Mouse (Mus musculus) lung, postnatal 0 days (tissue): Measurements from ENCODE around the gene Cacna2d2. TPM values are rescaled to one million over a fixed set of nuclear protein-coding genes. Genes with fewer than 3 reads are reported as not detected.
"Not testable (repeated sequence)": the region's sequence is repeated elsewhere in the genome, so short reads cannot be mapped to it uniquely, and the experiment has no call there.

ENCODE experiments used
- ATAC-seq: fragments of 200-750 bp; cut with Nextera tagmentation; 2 replicates; pipeline ENCODE4 v1.8.0; 2017; ENCODE audit warnings: moderate library complexity
- DNase-seq: peaks from one replicate; pipeline ENCODE4 v3.0.0-alpha.2; 2016; ENCODE audit warnings: low spot score
- H3K27ac ChIP-seq: fragments of 300-500 bp; sonication (generic); 2 replicates; pipeline ENCODE4 v1.5.1; 2014; ENCODE audit warnings: antibody characterized with exemption, mild to moderate bottlenecking, low read length, mixed read lengths
- H3K27me3 ChIP-seq: fragments of 300-500 bp; sonication (generic); replicated peaks from 2 replicates; pipeline ENCODE4 v1.6.1; 2014; ENCODE audit warnings: low read length, mixed read lengths; ENCODE audit not compliant: insufficient read depth
- H3K36me3 ChIP-seq: fragments of 300-500 bp; sonication (generic); 2 replicates; pipeline ENCODE4 v1.6.1; 2014; ENCODE audit warnings: low read length, mixed read lengths; ENCODE audit not compliant: insufficient read depth
- H3K4me1 ChIP-seq: fragments of 300-500 bp; sonication (generic); 2 replicates; pipeline ENCODE4 v1.6.1; 2014; ENCODE audit warnings: antibody characterized with exemption, low read depth, low read length, mixed read lengths; ENCODE audit not compliant: insufficient read depth
- H3K4me2 ChIP-seq: fragments of 300-500 bp; sonication (generic); replicated peaks from 2 replicates; pipeline ENCODE4 v1.6.1; 2014; ENCODE audit warnings: low read depth, mild to moderate bottlenecking, low read length, moderate library complexity, mixed read lengths
- H3K4me3 ChIP-seq: fragments of 300-500 bp; sonication (generic); 2 replicates; pipeline ENCODE4 v1.5.1; 2014; ENCODE audit warnings: low read depth, low read length
- H3K9ac ChIP-seq: fragments of 300-500 bp; sonication (generic); replicated peaks from 2 replicates; pipeline ENCODE4 v1.6.1; 2014; ENCODE audit warnings: low read depth, mild to moderate bottlenecking
- H3K9me3 ChIP-seq: fragments of 300-500 bp; sonication (generic); 2 replicates; pipeline ENCODE4 v1.6.1; 2016; ENCODE audit warnings: low read length, mixed read lengths
- CTCF ChIP-seq: IDR thresholded peaks from 2 replicates; pipeline ENCODE4 v1.5.1; 2016; ENCODE audit warnings: antibody characterized with exemption, mild to moderate bottlenecking
- EP300 ChIP-seq: IDR thresholded peaks from 2 replicates; pipeline ENCODE4 v1.6.1; 2016; ENCODE audit warnings: antibody characterized with exemption, mild to moderate bottlenecking, control low read depth
- WGBS: fragments of 180-500 bp; shearing (Covaris S2); extraction: QIAGEN DNeasy Blood & Tissue Kit; methylation state at CpG from one replicate; pipeline ENCODE4 v1.1.7; 2014; 5-methylcytosine and 5-hydroxymethylcytosine counted together
- polyA plus RNA-seq: library from polyadenylated mRNA; unstranded; fragments of >200 nt; fragmentation: Nextera tagmentation; extraction: Ambion mirVana; gene quantifications from 2 replicates; pipeline ENCODE4 v1.2.1, GENCODE M21; 2015

The Cacna2d2 gene
- polyA plus RNA-seq, 1 experiment from 2014 or later, result 0.04 TPM

DNA sequence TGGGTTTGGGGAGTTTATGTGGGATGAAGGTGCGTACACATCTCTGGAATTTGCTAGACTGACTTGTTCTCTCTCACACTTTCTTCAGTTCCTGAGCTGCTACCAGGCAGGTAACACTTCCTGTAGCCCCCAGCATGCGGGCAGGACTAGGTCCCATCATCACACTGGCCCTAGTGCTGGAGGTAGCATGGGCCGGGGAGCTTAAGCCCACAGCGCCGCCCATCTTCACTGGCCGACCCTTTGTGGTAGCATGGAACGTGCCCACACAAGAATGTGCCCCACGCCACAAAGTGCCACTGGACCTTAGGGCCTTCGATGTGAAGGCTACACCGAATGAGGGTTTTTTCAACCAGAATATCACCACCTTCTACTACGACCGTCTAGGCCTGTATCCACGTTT is 170.6 kb downstream of the Cacna2d2 start:
- TF ChIP-seq CTCF (peak; percentile 23; the same call in 1 of the 2 replicates), EP300 (no peak)
- peaks cover 10% of the 10 kb centered on the region; the same call in 1 of the 2 replicates for H3K4me1 ChIP-seq
- DNase-seq (no peak), ATAC-seq (no peak)
- WGBS, result 24% methylated on average over 13 of the region's 13 CpGs
- H3K9ac ChIP-seq, result peak overlapping the region; percentile 41
- no peaks in the 10 kb centered on the region for H3K27me3 ChIP-seq
- H3K4me2 ChIP-seq, result peak overlapping the region; percentile 70
- H3K4me3 ChIP-seq, result peak overlapping the region; percentile 63
- H3K9me3 ChIP-seq, result no peaks in the 10 kb centered on the region
- H3K36me3 ChIP-seq, result peaks cover 8% of the 10 kb centered on the region; the same call in 1 of the 2 replicates
- peak overlapping the region; percentile 92 for H3K27ac ChIP-seq

DNA sequence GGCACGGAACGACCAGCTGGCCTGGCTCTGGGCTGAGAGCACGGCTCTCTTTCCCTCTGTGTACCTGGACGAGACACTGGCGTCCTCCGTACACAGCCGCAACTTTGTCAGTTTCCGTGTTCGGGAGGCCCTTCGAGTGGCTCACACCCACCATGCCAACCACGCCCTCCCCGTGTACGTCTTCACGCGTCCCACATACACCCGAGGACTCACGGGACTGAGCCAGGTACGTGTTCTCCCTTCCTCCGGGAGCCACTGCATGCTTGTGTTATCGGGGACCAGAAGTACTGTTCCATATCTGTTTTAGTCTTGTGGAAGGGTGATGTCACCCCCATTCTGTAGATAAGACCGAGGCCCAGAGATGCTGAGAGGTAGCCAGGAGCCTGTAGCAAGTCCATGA is 171.4 kb downstream of the Cacna2d2 start:
- peak overlapping the region; percentile 70 for H3K4me2 ChIP-seq
- H3K4me3 ChIP-seq, result peak overlapping the region; percentile 63; the same call in 1 of the 2 replicates
- ATAC-seq (no peak), DNase-seq (peak; percentile 45)
- H3K9me3 ChIP-seq, result no peaks in the 10 kb centered on the region
- no peak overlapping the region for H3K9ac ChIP-seq
- H3K4me1 ChIP-seq, result peaks cover 10% of the 10 kb centered on the region; the same call in 1 of the 2 replicates
- H3K27ac ChIP-seq, result peak overlapping the region; percentile 29
- TF ChIP-seq EP300 (no peak), CTCF (no peak)
- peaks cover 8% of the 10 kb centered on the region; the same call in 1 of the 2 replicates for H3K36me3 ChIP-seq
- WGBS, result 64% methylated on average over 21 of the region's 21 CpGs
- H3K27me3 ChIP-seq, result no peaks in the 10 kb centered on the region

DNA sequence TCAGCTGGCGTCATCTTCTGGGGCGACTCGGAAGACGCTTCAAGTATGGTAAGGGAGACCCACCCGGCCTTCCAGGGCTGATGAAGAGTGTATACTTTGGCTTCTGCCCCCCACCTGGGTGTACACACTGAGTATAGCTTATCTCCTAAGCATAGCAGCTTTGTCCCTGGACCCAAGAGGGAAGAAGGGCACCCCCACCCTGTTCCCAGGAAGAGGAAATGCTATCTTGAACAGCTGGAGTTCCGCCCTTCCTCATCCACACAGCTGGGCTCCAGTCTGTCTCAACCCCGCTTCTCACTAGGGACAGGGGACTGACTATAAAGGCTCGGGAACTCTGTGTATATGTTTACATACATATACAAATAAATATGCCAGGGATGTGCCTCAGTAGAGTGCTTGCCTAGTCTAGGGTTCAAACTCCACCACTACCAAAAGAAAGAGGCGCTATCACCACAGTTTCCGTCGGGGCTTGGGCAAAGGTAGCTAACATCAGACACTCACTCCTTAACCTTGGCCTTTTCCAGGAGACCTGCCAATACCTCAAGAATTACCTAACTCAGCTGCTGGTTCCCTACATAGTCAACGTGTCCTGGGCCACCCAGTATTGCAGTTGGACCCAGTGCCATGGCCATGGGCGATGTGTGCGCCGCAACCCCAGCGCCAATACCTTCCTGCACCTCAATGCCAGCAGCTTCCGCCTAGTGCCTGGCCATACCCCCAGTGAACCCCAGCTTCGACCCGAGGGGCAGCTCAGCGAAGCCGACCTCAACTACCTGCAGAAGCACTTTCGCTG is 172.3 kb downstream of the Cacna2d2 start:
- peaks cover 8% of the 10 kb centered on the region; the same call in 1 of the 2 replicates for H3K36me3 ChIP-seq
- ATAC-seq, result peak; percentile 6
- whole genome bisulfite sequencing, result 78% methylated on average over 22 of the region's 22 CpGs
- H3K4me2 ChIP-seq, result 0 out of 2 replicates have a peak overlapping the region, but pooled peaks have one; percentile 70
- H3K27me3 ChIP-seq, result no peaks in the 10 kb centered on the region
- no peak overlapping the region for H3K9ac ChIP-seq
- H3K9me3 ChIP-seq, result no peaks in the 10 kb centered on the region
- peak; percentile 52 for DNase-seq
- no peak for TF ChIP-seq CTCF
- peak; percentile 97 for TF ChIP-seq EP300
- peaks cover 12% of the 10 kb centered on the region; the same call in 1 of the 2 replicates for H3K4me1 ChIP-seq
- H3K27ac ChIP-seq, result peak overlapping the region; percentile 66
- no peak overlapping the region for H3K4me3 ChIP-seq

DNA sequence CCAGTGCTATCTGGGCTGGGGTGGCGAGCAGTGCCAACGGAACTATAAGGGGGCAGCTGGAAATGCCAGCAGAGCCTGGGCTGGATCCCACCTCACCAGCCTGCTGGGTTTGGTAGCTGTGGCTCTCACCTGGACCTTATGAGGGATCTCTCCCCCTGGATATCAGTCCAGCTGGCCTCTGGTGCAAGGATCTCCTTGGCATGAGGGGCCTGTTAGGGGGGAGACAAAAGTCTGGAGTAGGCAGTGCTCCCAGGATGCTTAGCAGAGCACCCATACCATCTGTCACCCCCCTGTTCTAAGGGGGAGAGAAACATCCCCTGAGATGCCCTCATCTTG is 172.9 kb downstream of the Cacna2d2 start:
- Histone ChIP-seq H3K4me3 (no peak overlapping the region), H3K9me3 (no peaks in the 10 kb centered on the region), H3K4me2 (no peak overlapping the region), H3K27ac (peak overlapping the region; percentile 66; the same call in 1 of the 2 replicates), H3K9ac (no peak overlapping the region), H3K27me3 (no peaks in the 10 kb centered on the region), H3K36me3 (peaks cover 8% of the 10 kb centered on the region; the same call in 1 of the 2 replicates), H3K4me1 (peaks cover 12% of the 10 kb centered on the region; the same call in 1 of the 2 replicates)
- no peak for ATAC-seq
- no peak for DNase-seq
- TF ChIP-seq EP300 (no peak), CTCF (no peak)
- WGBS, result 86% methylated on average over 2 of the region's 2 CpGs

GRCm38 (mm10) chr9:107573774-107574173 is 174.4 kb downstream of the Cacna2d2 start:
- not testable (repeated sequence) for H3K27ac ChIP-seq, H3K36me3 ChIP-seq, H3K9me3 ChIP-seq, DNase-seq, H3K27me3 ChIP-seq, H3K4me2 ChIP-seq, ATAC-seq, H3K9ac ChIP-seq, H3K4me3 ChIP-seq
- WGBS, result 79% methylated on average over 6 of the region's 6 CpGs
- TF ChIP-seq CTCF, result peak; percentile 25; the same call in 1 of the 2 replicates
- peaks cover 12% of the 10 kb centered on the region; the same call in 1 of the 2 replicates for H3K4me1 ChIP-seq

GRCm38 (mm10) chr9:107575579-107576356 is 176.4 kb downstream of the Cacna2d2 start:
- Histone ChIP-seq H3K36me3 (peaks cover 8% of the 10 kb centered on the region; the same call in 1 of the 2 replicates), H3K9ac (no peak overlapping the region), H3K27me3 (no peaks in the 10 kb centered on the region), H3K27ac (peak overlapping the region; percentile 38), H3K4me1 (peaks cover 6% of the 10 kb centered on the region; the same call in 1 of the 2 replicates), H3K4me3 (no peak overlapping the region), H3K9me3 (no peaks in the 10 kb centered on the region), H3K4me2 (no peak overlapping the region)
- TF ChIP-seq CTCF, result no peak
- 0 out of 2 replicates have a peak, but pooled peaks have one; percentile 20 for TF ChIP-seq EP300
- DNase-seq (peak; percentile 59), ATAC-seq (no peak)
- WGBS, result 58% methylated on average over 14 of the region's 14 CpGs
